Mouse (Mus musculus): ENCODE measurements around the gene Ddx39b. TPM values are rescaled to one million over a fixed set of nuclear protein-coding genes. Genes with fewer than 3 reads are reported as not detected.

Ddx39b gene
- total and polyA plus RNA-seq, 3 experiments, result 208 to 411 (median 242) TPM

DNA sequence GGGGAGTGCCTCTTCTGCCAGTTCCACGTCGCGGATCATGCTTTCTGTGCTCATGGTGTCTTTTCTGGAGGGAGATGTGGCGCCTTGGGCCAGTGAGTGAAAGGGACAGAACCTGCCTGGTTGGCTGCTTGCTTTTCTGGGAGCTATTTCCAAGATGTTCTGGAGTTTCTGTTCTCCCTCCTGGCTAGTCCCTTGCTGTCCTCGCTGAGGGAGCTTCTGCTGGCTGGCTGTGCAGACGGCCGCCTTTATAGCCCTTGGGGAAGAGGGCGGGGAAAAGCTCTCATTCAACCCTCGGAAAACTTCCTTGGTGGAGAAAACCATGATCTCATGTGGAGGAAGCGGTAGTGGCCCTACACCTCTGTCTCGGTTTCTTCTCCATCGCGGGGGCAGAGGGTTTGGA lies 39.8 kb upstream of the Ddx39b start, which contains the start of gene Tnf:
Gene Tnf, minus strand, starts transcription at position 221 of the 400 bp plus-strand sequence.
- DNase-seq (ENCODE audit: extremely low read depth), result peak; percentile 85

DNA sequence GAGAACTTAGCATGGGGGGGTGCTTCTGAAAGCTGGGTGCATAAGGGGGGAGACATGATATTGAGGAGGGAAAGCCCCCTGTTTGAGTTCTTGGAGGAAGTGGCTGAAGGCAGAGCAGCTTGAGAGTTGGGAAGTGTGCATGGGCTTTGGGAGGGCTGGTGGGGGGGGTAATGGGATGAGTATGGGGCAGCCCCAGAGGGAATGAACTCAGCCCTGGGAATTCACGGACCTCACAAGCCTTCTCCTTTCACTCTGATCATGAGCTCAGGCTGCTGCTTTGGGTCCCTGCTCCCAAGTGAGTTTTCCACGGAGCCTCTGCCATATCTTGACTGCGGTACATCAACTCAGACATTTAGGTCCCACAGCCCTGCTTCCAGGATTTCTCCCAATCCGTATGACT lies 39.1 kb upstream of the Ddx39b start:
- Histone ChIP-seq H3K79me2 (replicated peaks; ENCODE audit: control insufficient read depth, extremely low read depth, insufficient read depth, poor library complexity, severe bottlenecking) (peaks cover 28% of the 10 kb centered on the region), H3K4me3 (replicated peaks in 1 of 3; ENCODE audit: low read depth in 2 of 3, low read length in 2 of 3, poor library complexity in 1 of 3) (peak overlapping the region in 2 of 3 experiments; percentile 73 to 92), H3K4me1 (ENCODE audit: control insufficient read depth in 1 of 2, insufficient read depth in 2 of 2) (peaks cover 17 to 68% of the 10 kb centered on the region in 2 experiments; a peak in 3 of 4 replicates), H3K9me3 (replicated peaks; ENCODE audit: low read length) (no peaks in the 10 kb centered on the region), H3K9ac (ENCODE audit: insufficient read depth, low read depth) (peak overlapping the region; percentile 83), H3K4me2 (ENCODE audit: insufficient read depth, low read depth, poor library complexity, severe bottlenecking) (peak overlapping the region; percentile 95), H3K36me3 (replicated peaks in 1 of 2; ENCODE audit: control insufficient read depth in 1 of 2, insufficient read depth in 1 of 2, low read length in 1 of 2) (peaks cover 3 to 15% of the 10 kb centered on the region in 2 experiments), H3K27ac (ENCODE audit: insufficient read depth, low read depth) (0 out of 2 replicates have a peak overlapping the region, but pooled peaks have one; percentile 67), H3K27me3 (replicated peaks) (no peaks in the 10 kb centered on the region)
- DNase-seq (ENCODE audit: extremely low read depth), result no peak
- in situ Hi-C loops (cut with MboI; ENCODE audit: low pct_ligation_motif_present, low pct_unique_long_range_greater_than_20kb, low sequenced_read_pairs), result no loop called here
- no peak for TF ChIP-seq ZC3H11A (IDR thresholded peaks at IDR 0.05; ENCODE audit: low read depth, low read length)
- no peak for TF ChIP-seq MAFK (IDR thresholded peaks at IDR 0.05; ENCODE audit: insufficient replicate concordance, low read length)
- TF ChIP-seq CHD1 (IDR thresholded peaks at IDR 0.05; ENCODE audit: low read depth, low read length), result no peak
- TF ChIP-seq ZKSCAN1 (IDR thresholded peaks at IDR 0.05; ENCODE audit: borderline replicate concordance, low read depth, low read length), result no peak
- no peak for TF ChIP-seq MYC (IDR thresholded peaks at IDR 0.05; ENCODE audit: low read depth, low read length)
- TF ChIP-seq ZMIZ1 (IDR thresholded peaks at IDR 0.05; ENCODE audit: low read depth, low read length), result no peak
- TF ChIP-seq BHLHE40 (IDR thresholded peaks at IDR 0.05; ENCODE audit: low read depth, low read length), result no peak
- TF ChIP-seq NRF1 (IDR thresholded peaks at IDR 0.05; ENCODE audit: low read depth, low read length), result no peak
- TF ChIP-seq UBTF (IDR thresholded peaks at IDR 0.05; ENCODE audit: low read depth, low read length), result no peak
- dilution Hi-C loops (cut with MboI; ENCODE audit: extremely low pct_ligation_motif_present, extremely low pct_unique_long_range_greater_than_20kb, low sequenced_read_pairs), result no loop called here

More for the DNA sequence above, 39.8 kb upstream of the Ddx39b start, which contains the start of gene Tnf:
- H3K9ac ChIP-seq (ENCODE audit: insufficient read depth, low read depth), result peak within 1 kb of the TSS; percentile 83
- no peaks in the 10 kb centered on the region for H3K27me3 ChIP-seq (replicated peaks)
- peaks cover 3 to 15% of the 10 kb centered on the region in 2 experiments for H3K36me3 ChIP-seq (replicated peaks in 1 of 2; ENCODE audit: control insufficient read depth in 1 of 2, insufficient read depth in 1 of 2, low read length in 1 of 2)
- in situ Hi-C loops (cut with MboI; ENCODE audit: low pct_ligation_motif_present, low pct_unique_long_range_greater_than_20kb, low sequenced_read_pairs), result no loop called here
- H3K79me2 ChIP-seq (replicated peaks; ENCODE audit: control insufficient read depth, extremely low read depth, insufficient read depth, poor library complexity, severe bottlenecking), result peaks cover 28% of the 10 kb centered on the region
- dilution Hi-C loops (cut with MboI; ENCODE audit: extremely low pct_ligation_motif_present, extremely low pct_unique_long_range_greater_than_20kb, low sequenced_read_pairs), result no loop called here
- H3K27ac ChIP-seq (ENCODE audit: insufficient read depth, low read depth), result peak within 1 kb of the TSS; percentile 78
- peak within 1 kb of the TSS; percentile 95 for H3K4me2 ChIP-seq (ENCODE audit: insufficient read depth, low read depth, poor library complexity, severe bottlenecking)
- H3K9me3 ChIP-seq (replicated peaks; ENCODE audit: low read length), result no peaks in the 10 kb centered on the region
- peaks cover 17 to 66% of the 10 kb centered on the region in 2 experiments; a peak in 3 of 4 replicates for H3K4me1 ChIP-seq (ENCODE audit: control insufficient read depth in 1 of 2, insufficient read depth in 2 of 2)
- no peak for TF ChIP-seq GABPA (IDR thresholded peaks at IDR 0.05; ENCODE audit: insufficient replicate concordance, low read depth, low read length)
- TF ChIP-seq JUN (IDR thresholded peaks at IDR 0.05; ENCODE audit: insufficient read depth, low read depth, low read length), result no peak
- no peak for TF ChIP-seq E2F4 (IDR thresholded peaks at IDR 0.05; ENCODE audit: insufficient replicate concordance, low read depth, low read length)
- 0 out of 2 replicates have a peak, but pooled peaks have one; percentile 40 for TF ChIP-seq UBTF (IDR thresholded peaks at IDR 0.05; ENCODE audit: low read depth, low read length)
- no peak for TF ChIP-seq CTCF (conservative IDR thresholded peaks at IDR 0.05 in 1 of 2, IDR thresholded peaks at IDR 0.05 in 1 of 2; ENCODE audit: low read depth in 2 of 2, low read length in 2 of 2)
- TF ChIP-seq ZC3H11A (IDR thresholded peaks at IDR 0.05; ENCODE audit: low read depth, low read length), result no peak
- TF ChIP-seq EP300 (IDR thresholded peaks at IDR 0.05; ENCODE audit: low read length), result no peak
- peak; percentile 64 for TF ChIP-seq ETS1 (conservative IDR thresholded peaks at IDR 0.05; ENCODE audit: low read depth, low read length)
- peak; percentile 99 for TF ChIP-seq ZMIZ1 (IDR thresholded peaks at IDR 0.05; ENCODE audit: low read depth, low read length)
- TF ChIP-seq MYC (IDR thresholded peaks at IDR 0.05; ENCODE audit: low read depth, low read length), result no peak
- TF ChIP-seq MXI1 (IDR thresholded peaks at IDR 0.05; ENCODE audit: low read depth, low read length), result no peak
- TF ChIP-seq CHD2 (IDR thresholded peaks at IDR 0.05; ENCODE audit: low read length), result no peak
- TF ChIP-seq SIN3A (IDR thresholded peaks at IDR 0.05; ENCODE audit: low read length), result 0 out of 2 replicates have a peak, but pooled peaks have one; percentile 72
- no peak for TF ChIP-seq ZKSCAN1 (IDR thresholded peaks at IDR 0.05; ENCODE audit: borderline replicate concordance, low read depth, low read length)
- TF ChIP-seq JUND (conservative IDR thresholded peaks at IDR 0.05; ENCODE audit: low read depth, low read length), result no peak
- TF ChIP-seq USF2 (conservative IDR thresholded peaks at IDR 0.05; ENCODE audit: low read depth, low read length), result no peak
- no peak for TF ChIP-seq KAT2A (IDR thresholded peaks at IDR 0.05; ENCODE audit: insufficient replicate concordance, low read length)
- TF ChIP-seq MAZ (IDR thresholded peaks at IDR 0.05; ENCODE audit: low read depth, low read length), result no peak
- peak; percentile 100 for TF ChIP-seq POLR2A (IDR thresholded peaks at IDR 0.05; ENCODE audit: low read depth, low read length)
- TF ChIP-seq RCOR1 (conservative IDR thresholded peaks at IDR 0.05; ENCODE audit: low read depth, low read length), result 0 out of 2 replicates have a peak, but pooled peaks have one; percentile 11
- TF ChIP-seq SMC3 (IDR thresholded peaks at IDR 0.05; ENCODE audit: low read depth, low read length), result no peak
- TF ChIP-seq BHLHE40 (IDR thresholded peaks at IDR 0.05; ENCODE audit: low read depth, low read length), result no peak
- TF ChIP-seq TCF12 (IDR thresholded peaks at IDR 0.05; ENCODE audit: low read depth, low read length), result peak; percentile 66; the same call in 1 of the 2 replicates
- TF ChIP-seq TBP (conservative IDR thresholded peaks at IDR 0.05; ENCODE audit: low read depth, low read length), result peak; percentile 98
- TF ChIP-seq ZNF384 (IDR thresholded peaks at IDR 0.05; ENCODE audit: low read depth, low read length), result no peak
- no peak for TF ChIP-seq PAX5 (IDR thresholded peaks at IDR 0.05; ENCODE audit: low read length)
- TF ChIP-seq MAFK (IDR thresholded peaks at IDR 0.05; ENCODE audit: insufficient replicate concordance, low read length), result no peak
- 0 out of 2 replicates have a peak, but pooled peaks have one; percentile 32 for TF ChIP-seq MAX (IDR thresholded peaks at IDR 0.05; ENCODE audit: low read length)
- no peak; the same call in 1 of the 2 replicates for TF ChIP-seq MEF2A (IDR thresholded peaks at IDR 0.05; ENCODE audit: borderline replicate concordance, low read depth, low read length)
- peak; percentile 38; the same call in 1 of the 2 replicates for TF ChIP-seq ELF1 (IDR thresholded peaks at IDR 0.05; ENCODE audit: low read depth, low read length)
- TF ChIP-seq CHD1 (IDR thresholded peaks at IDR 0.05; ENCODE audit: low read depth, low read length), result peak; percentile 43; the same call in 1 of the 2 replicates
- TF ChIP-seq HCFC1 (IDR thresholded peaks at IDR 0.05; ENCODE audit: low read depth, low read length), result no peak
- no peak for TF ChIP-seq NRF1 (IDR thresholded peaks at IDR 0.05; ENCODE audit: low read depth, low read length)
- TF ChIP-seq NELFE (IDR thresholded peaks at IDR 0.05; ENCODE audit: low read depth, low read length), result peak; percentile 99
- TF ChIP-seq IRF4 (IDR thresholded peaks at IDR 0.05; ENCODE audit: low read depth, low read length), result peak; percentile 44; the same call in 1 of the 2 replicates
- peak; percentile 97 for TF ChIP-seq POLR2AphosphoS2 (IDR thresholded peaks at IDR 0.05; ENCODE audit: low read depth, low read length)
- no peak for TF ChIP-seq USF1 (IDR thresholded peaks at IDR 0.05; ENCODE audit: low read depth, low read length)
- TF ChIP-seq RAD21 (IDR thresholded peaks at IDR 0.05; ENCODE audit: low read depth, low read length), result no peak
- peak within 1 kb of the TSS; percentile 68 to 92 (median 73) for H3K4me3 ChIP-seq (replicated peaks in 1 of 3; ENCODE audit: low read depth in 2 of 3, low read length in 2 of 3, poor library complexity in 1 of 3)

Measured in CH12.LX (cell line).